Mouse (Mus musculus): ENCODE data around the gene Rapgef4. TPM values are rescaled to one million over a fixed set of nuclear protein-coding genes. Genes with fewer than 3 reads are reported as not detected.
A peak's percentile ranks its signal among the peaks of the same experiment; 100 is the strongest.

Rapgef4 gene
- polyA plus RNA-seq, 1 experiment from 2014 or later = 2.1 TPM

DNA sequence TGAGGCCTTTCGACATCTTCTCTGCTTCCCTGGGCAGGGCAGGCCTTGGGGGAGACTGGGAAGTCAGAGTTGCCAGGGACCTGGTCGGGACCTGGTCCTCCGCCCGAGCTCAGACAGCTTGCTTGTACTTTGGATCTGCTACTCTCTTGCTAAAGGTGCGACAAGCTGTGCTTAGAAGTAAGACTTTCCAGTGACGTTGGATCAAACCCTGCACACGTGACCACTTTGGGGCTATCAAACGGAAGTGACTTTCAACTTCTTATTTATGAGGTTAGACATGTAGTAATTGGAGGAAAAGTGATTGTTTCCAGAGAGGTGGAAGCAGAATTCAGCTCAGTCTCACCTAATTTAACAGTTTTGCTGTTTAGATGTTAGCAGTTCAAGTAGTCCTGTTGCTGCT lies 311.5 kb downstream of the Rapgef4 start:
- ATAC-seq = no peak
- Histone ChIP-seq H3K9me3 (no peaks in the 10 kb centered on the region), H3K4me2 (replicated peaks) (no peak overlapping the region), H3K4me1 (replicated peaks) (peaks cover 10% of the 10 kb centered on the region), H3K27ac (no peak overlapping the region), H3K36me3 (no peaks in the 10 kb centered on the region), H3K4me3 (replicated peaks) (no peak overlapping the region), H3K9ac (no peak overlapping the region), H3K27me3 (replicated peaks) (no peaks in the 10 kb centered on the region)
- 80% methylated on average over 8 of the region's 8 CpGs for WGBS

DNA sequence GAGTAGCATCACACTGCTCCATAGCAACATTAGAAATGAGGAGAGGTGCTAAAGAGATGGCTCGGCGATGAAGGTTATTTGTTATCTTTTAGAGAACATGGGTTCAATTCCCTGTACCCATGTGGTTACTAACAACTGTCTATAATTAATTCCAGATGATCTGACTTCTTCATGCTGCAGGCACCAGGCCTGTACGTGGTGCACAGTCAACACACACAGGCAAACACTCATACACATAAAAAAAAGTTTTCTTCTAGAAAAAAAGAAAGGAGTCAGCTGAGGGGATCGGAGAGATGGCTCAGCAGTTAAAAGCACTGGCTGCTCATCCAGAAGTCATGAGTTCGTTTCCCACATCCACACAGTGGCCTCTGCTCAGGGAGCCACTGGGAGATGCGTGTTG lies 314.0 kb downstream of the Rapgef4 start:
- ATAC-seq = no peak
- 87% methylated on average over 6 of the region's 6 CpGs for WGBS
- no peak overlapping the region for H3K4me3 ChIP-seq (replicated peaks)

GRCm38 (mm10) chr2:72296984-72297715 lies 316.1 kb downstream of the Rapgef4 start:
- Histone ChIP-seq H3K9me3 (no peaks in the 10 kb centered on the region), H3K27me3 (replicated peaks) (no peaks in the 10 kb centered on the region), H3K4me3 (replicated peaks) (no peak overlapping the region), H3K27ac (0 out of 2 replicates have a peak overlapping the region, but pooled peaks have one; percentile 33), H3K4me1 (replicated peaks) (no peaks in the 10 kb centered on the region; the same call in none of the 2 replicates), H3K36me3 (no peaks in the 10 kb centered on the region), H3K4me2 (replicated peaks) (0 out of 2 replicates have a peak overlapping the region, but pooled peaks have one; percentile 5), H3K9ac (no peak overlapping the region)
- no peak for ATAC-seq
- WGBS = 75% methylated on average over 10 of the region's 10 CpGs

More for the DNA sequence above, 314.0 kb downstream of the Rapgef4 start:
- Histone ChIP-seq H3K27ac (no peak overlapping the region), H3K9ac (no peak overlapping the region), H3K4me1 (replicated peaks) (no peaks in the 10 kb centered on the region; the same call in none of the 2 replicates), H3K4me2 (replicated peaks) (no peak overlapping the region), H3K27me3 (replicated peaks) (no peaks in the 10 kb centered on the region), H3K9me3 (no peaks in the 10 kb centered on the region), H3K36me3 (no peaks in the 10 kb centered on the region)

GRCm38 (mm10) chr2:72297716-72298082 lies 316.7 kb downstream of the Rapgef4 start:
- H3K27ac ChIP-seq = 0 out of 2 replicates have a peak overlapping the region, but pooled peaks have one; percentile 33
- 0 out of 2 replicates have a peak overlapping the region, but pooled peaks have one; percentile 5 for H3K4me2 ChIP-seq (replicated peaks)
- H3K4me1 ChIP-seq (replicated peaks) = no peaks in the 10 kb centered on the region; the same call in none of the 2 replicates
- H3K9ac ChIP-seq = no peak overlapping the region
- no peaks in the 10 kb centered on the region for H3K27me3 ChIP-seq (replicated peaks)
- H3K9me3 ChIP-seq = no peaks in the 10 kb centered on the region
- 41% methylated on average over 10 of the region's 10 CpGs for WGBS
- H3K36me3 ChIP-seq = no peaks in the 10 kb centered on the region
- peak; percentile 59 for ATAC-seq
- H3K4me3 ChIP-seq (replicated peaks) = no peak overlapping the region

- no peaks in the 10 kb centered on the region for H3K27me3 ChIP-seq (replicated peaks)
- no peak overlapping the region for H3K4me3 ChIP-seq (replicated peaks)
- ATAC-seq = no peak
- no peaks in the 10 kb centered on the region; the same call in none of the 2 replicates for H3K4me1 ChIP-seq (replicated peaks)
- no peaks in the 10 kb centered on the region for H3K9me3 ChIP-seq
- H3K4me2 ChIP-seq (replicated peaks) = no peak overlapping the region
- H3K27ac ChIP-seq = no peak overlapping the region
- H3K9ac ChIP-seq = no peak overlapping the region
- H3K36me3 ChIP-seq = no peaks in the 10 kb centered on the region
- 65% methylated on average over 4 of the region's 4 CpGs for WGBS
Observed at GRCm38 (mm10) chr2:72298406-72298805, 317.4 kb downstream of the Rapgef4 start.

GRCm38 (mm10) chr2:72301194-72301916 lies 320.3 kb downstream of the Rapgef4 start:
- Histone ChIP-seq H3K36me3 (0 out of 2 replicates have a peak, but pooled peaks cover 2% of the 10 kb centered on the region), H3K4me2 (replicated peaks) (no peak overlapping the region), H3K4me3 (replicated peaks) (no peak overlapping the region), H3K9ac (no peak overlapping the region), H3K4me1 (replicated peaks) (no peaks in the 10 kb centered on the region; the same call in none of the 2 replicates), H3K27ac (no peak overlapping the region), H3K9me3 (no peaks in the 10 kb centered on the region), H3K27me3 (replicated peaks) (no peaks in the 10 kb centered on the region)
- ATAC-seq = no peak
- WGBS = 70% methylated on average over 9 of the region's 9 CpGs

- 85% methylated on average over 7 of the region's 7 CpGs for WGBS
- Histone ChIP-seq H3K4me3 (replicated peaks) (no peak overlapping the region), H3K36me3 (0 out of 2 replicates have a peak, but pooled peaks cover 2% of the 10 kb centered on the region), H3K27me3 (replicated peaks) (no peaks in the 10 kb centered on the region), H3K9me3 (no peaks in the 10 kb centered on the region), H3K9ac (no peak overlapping the region), H3K4me2 (replicated peaks) (no peak overlapping the region), H3K4me1 (replicated peaks) (no peaks in the 10 kb centered on the region), H3K27ac (no peak overlapping the region)
- no peak for ATAC-seq
Observed at GRCm38 (mm10) chr2:72305738-72306137, 324.7 kb downstream of the Rapgef4 start.

Other genes starting within 250 kb of the Rapgef4 start
- 47.6 and 48.1 TPM in 2 replicates for gene Itga6, start 235.6 kb upstream of the Rapgef4 start, polyA plus RNA-seq (2015; fragmentation: Nextera tagmentation; extraction: Ambion mirVana)
- gene Pdk1, start 108.0 kb upstream of the Rapgef4 start, polyA plus RNA-seq (2015; fragmentation: Nextera tagmentation; extraction: Ambion mirVana) = 66.8 and 78.3 TPM in 2 replicates